Mouse (Mus musculus) small intestine, adult 2 months (tissue): Measurements from ENCODE around the gene Zc3h7a. TPM values are rescaled to one million over a fixed set of nuclear protein-coding genes. Genes with fewer than 3 reads are reported as not detected.

Source experiments
- H3K27ac ChIP-seq: fragments of 200-500 bp; 2 replicates; pipeline ENCODE4 v1.5.1; 2012; ENCODE audit warnings: low read depth, low read length, control low read depth, inconsistent platforms; ENCODE audit not compliant: insufficient read depth
- H3K27me3 ChIP-seq: fragments of 200-500 bp; 2 replicates; pipeline ENCODE4 v1.6.1; 2012; ENCODE audit warnings: mild to moderate bottlenecking, moderate library complexity, low read length, inconsistent platforms; ENCODE audit not compliant: control insufficient read depth, insufficient read depth
- H3K36me3 ChIP-seq: fragments of 200-500 bp; 2 replicates; pipeline ENCODE4 v1.6.1; 2012; ENCODE audit warnings: mild to moderate bottlenecking, low read length, control low read depth, inconsistent platforms; ENCODE audit not compliant: control insufficient read depth, insufficient read depth
- H3K4me1 ChIP-seq: fragments of 200-500 bp; 2 replicates; pipeline ENCODE4 v1.6.1; 2012; ENCODE audit warnings: low read length, inconsistent platforms, mixed read lengths; ENCODE audit not compliant: control insufficient read depth, insufficient read depth, insufficient read length
- H3K4me3 ChIP-seq: fragments of 200-500 bp; 2 replicates; pipeline ENCODE4 v1.5.1; 2012; ENCODE audit warnings: low read depth, mild to moderate bottlenecking, control low read depth, inconsistent platforms, low read length, moderate library complexity
- CTCF ChIP-seq: fragments of 200-500 bp; IDR thresholded peaks from 2 replicates; pipeline ENCODE4 v1.5.1; 2012; ENCODE audit warnings: low read depth, mild to moderate bottlenecking, control low read depth, inconsistent platforms, low read length, moderate library complexity, mixed read lengths; ENCODE audit not compliant: insufficient replicate concordance, insufficient read length; ENCODE audit errors: extremely low read depth
- POLR2A ChIP-seq: fragments of 200-500 bp; IDR thresholded peaks from 2 replicates; pipeline ENCODE4 v1.6.1; 2012; ENCODE audit warnings: low read depth, mild to moderate bottlenecking, control low read depth, inconsistent platforms, low read length, moderate library complexity
- WGBS: fragments of 180-500 bp; shearing (Covaris S2); methylation state at CpG from one replicate; pipeline ENCODE4 v1.1.7; 2018; 5-methylcytosine and 5-hydroxymethylcytosine counted together
- polyA plus RNA-seq: library from polyadenylated mRNA; depleted of rRNA; stranded (reverse); fragments of >200 nt; gene quantifications from 2 replicates; pipeline ENCODE4 v1.2.3, GENCODE M21; 2012

Gene Zc3h7a
- polyA plus RNA-seq, 1 experiment = 23.2 TPM

GRCm38 (mm10) chr16:11122625-11123024 lies 53.6 kb downstream of the Zc3h7a start:
- peaks cover 52% of the 10 kb centered on the region for H3K36me3 ChIP-seq
- H3K4me3 ChIP-seq = no peak overlapping the region
- no peak overlapping the region for H3K27ac ChIP-seq
- H3K27me3 ChIP-seq = no peaks in the 10 kb centered on the region
- WGBS = 81% methylated on average over 2 of the region's 2 CpGs
- no peaks in the 10 kb centered on the region for H3K4me1 ChIP-seq
- no peak for TF ChIP-seq CTCF
- no peak for TF ChIP-seq POLR2A

GRCm38 (mm10) chr16:11109198-11109740 lies 66.9 kb downstream of the Zc3h7a start:
- Histone ChIP-seq H3K4me3 (no peak overlapping the region), H3K36me3 (peaks cover 26% of the 10 kb centered on the region), H3K4me1 (no peaks in the 10 kb centered on the region), H3K27ac (no peak overlapping the region), H3K27me3 (no peaks in the 10 kb centered on the region)
- 69% methylated on average over 4 of the region's 4 CpGs for WGBS
- peak; percentile 6; the same call in 1 of the 2 replicates for TF ChIP-seq CTCF
- no peak for TF ChIP-seq POLR2A

GRCm38 (mm10) chr16:11104905-11105304 lies 71.3 kb downstream of the Zc3h7a start:
- no peaks in the 10 kb centered on the region for H3K27me3 ChIP-seq
- no peak overlapping the region for H3K4me3 ChIP-seq
- 91% methylated on average over 1 of the region's 1 CpGs for WGBS
- H3K36me3 ChIP-seq = peaks cover 31% of the 10 kb centered on the region
- H3K27ac ChIP-seq = no peak overlapping the region
- TF ChIP-seq CTCF (no peak), POLR2A (no peak)
- no peaks in the 10 kb centered on the region for H3K4me1 ChIP-seq

- H3K27ac ChIP-seq = no peak overlapping the region
- 96% methylated on average over 3 of the region's 3 CpGs for WGBS
- no peaks in the 10 kb centered on the region; the same call in 1 of the 2 replicates for H3K4me1 ChIP-seq
- no peak overlapping the region for H3K4me3 ChIP-seq
- no peak for TF ChIP-seq POLR2A
- no peak for TF ChIP-seq CTCF
- peaks cover 34% of the 10 kb centered on the region for H3K36me3 ChIP-seq
- no peaks in the 10 kb centered on the region for H3K27me3 ChIP-seq
Measured at GRCm38 (mm10) chr16:11097301-11097700, 78.9 kb downstream of the Zc3h7a start.

GRCm38 (mm10) chr16:11093717-11094386 lies 82.3 kb downstream of the Zc3h7a start:
- Histone ChIP-seq H3K36me3 (peaks cover 48% of the 10 kb centered on the region), H3K4me1 (no peaks in the 10 kb centered on the region; the same call in 1 of the 2 replicates), H3K4me3 (no peak overlapping the region), H3K27ac (no peak overlapping the region), H3K27me3 (no peaks in the 10 kb centered on the region)
- no peak for TF ChIP-seq POLR2A
- TF ChIP-seq CTCF = no peak
- WGBS = 93% methylated on average over 13 of the region's 13 CpGs

GRCm38 (mm10) chr16:11092523-11092922 lies 83.7 kb downstream of the Zc3h7a start:
- no peaks in the 10 kb centered on the region for H3K27me3 ChIP-seq
- H3K27ac ChIP-seq = no peak overlapping the region
- no peak overlapping the region for H3K4me3 ChIP-seq
- no peak for TF ChIP-seq CTCF
- TF ChIP-seq POLR2A = no peak
- H3K36me3 ChIP-seq = peaks cover 61% of the 10 kb centered on the region
- 71% methylated on average over 3 of the region's 3 CpGs for WGBS
- no peaks in the 10 kb centered on the region; the same call in 1 of the 2 replicates for H3K4me1 ChIP-seq

GRCm38 (mm10) chr16:11092061-11092460 lies 84.1 kb downstream of the Zc3h7a start:
- no peak for TF ChIP-seq POLR2A
- no peak for TF ChIP-seq CTCF
- H3K27ac ChIP-seq = no peak overlapping the region; the same call in 1 of the 2 replicates
- 62% methylated on average over 4 of the region's 4 CpGs for WGBS
- H3K4me3 ChIP-seq = no peak overlapping the region
- peaks cover 64% of the 10 kb centered on the region for H3K36me3 ChIP-seq
- no peaks in the 10 kb centered on the region for H3K27me3 ChIP-seq
- H3K4me1 ChIP-seq = no peaks in the 10 kb centered on the region; the same call in 1 of the 2 replicates
